In genomic region chr2:118372561-118372900, GRCm38 (mm10) we compare ENCODE assay signal across 8 mouse cellular contexts. TPM values are rescaled to one million over a fixed set of nuclear protein-coding genes. Genes with fewer than 3 reads are reported as not detected.
A peak's percentile ranks its signal among the peaks of the same experiment; 100 is the strongest.
DNase-seq lines count a peak whose midpoint lies in the region; ATAC-seq and TF ChIP-seq lines count a peak whose summit lies in the region.

No protein-coding gene starts in this region.

- H3K4me3 ChIP-seq in thymus, adult 2 months (ENCODE audit: control insufficient read depth, insufficient read depth, low read length), result peak overlapping the region; percentile 32
- peak overlapping the region; percentile 54 for H3K4me3 ChIP-seq in liver, embryonic 12.5 days

- 17% methylated on average over 11 of the region's 11 CpGs for WGBS in thymus, adult 2 months
- WGBS in liver, embryonic 12.5 days (ENCODE audit: insufficient replicate concordance), result 13% methylated on average over 11 of the region's 11 CpGs

- H3K9ac ChIP-seq in liver, embryonic 12.5 days, result 0 out of 2 replicates have a peak overlapping the region, but pooled peaks have one; percentile 50

- peak overlapping the region; percentile 74 for H3K4me2 ChIP-seq in liver, embryonic 12.5 days

- ATAC-seq in liver, embryonic 12.5 days, result no peak
- ATAC-seq in inflammation-experienced regulatory T-cells, adult 6 months, result no peak

- DNase-seq in embryo, embryonic 10.5 days (ENCODE audit: low spot score), result peak; percentile 44
- no peak for DNase-seq in embryo, embryonic 9.5 days (ENCODE audit: extremely low spot score)
- no peak for DNase-seq in thymus, adult 2 months
- no peak for DNase-seq in thymus, postnatal 0 days (ENCODE audit: low spot score)
- no peak for DNase-seq in gastrocnemius, postnatal 10 days
- no peak for DNase-seq in lung, postnatal 4 days

- H3K27me3 ChIP-seq in thymus, adult 2 months (ENCODE audit: control insufficient read depth, insufficient read depth, low read length), result peaks cover 13% of the 10 kb centered on the region
- H3K27me3 ChIP-seq in liver, embryonic 12.5 days (replicated peaks), result peaks cover 60% of the 10 kb centered on the region

- peaks cover 17% of the 10 kb centered on the region for H3K4me1 ChIP-seq in thymus, adult 2 months (replicated peaks; ENCODE audit: control insufficient read depth, insufficient read depth, low read length)
- peaks cover 18% of the 10 kb centered on the region for H3K4me1 ChIP-seq in liver, embryonic 12.5 days

- TF ChIP-seq CTCF in thymus, adult 2 months (IDR thresholded peaks at IDR 0.05; ENCODE audit: borderline replicate concordance, control insufficient read depth, extremely low read depth, insufficient read depth, low read length, poor library complexity), result no peak

- H3K36me3 ChIP-seq in thymus, adult 2 months (ENCODE audit: control insufficient read depth, insufficient read depth, low read length), result no peaks in the 10 kb centered on the region
- no peaks in the 10 kb centered on the region for H3K36me3 ChIP-seq in liver, embryonic 12.5 days

- no peak overlapping the region for H3K27ac ChIP-seq in thymus, adult 2 months (ENCODE audit: control insufficient read depth, insufficient read depth, low read length)
- H3K27ac ChIP-seq in liver, embryonic 12.5 days, result no peak overlapping the region

- no peaks in the 10 kb centered on the region for H3K9me3 ChIP-seq in liver, embryonic 12.5 days (replicated peaks)

- no peak for TF ChIP-seq POLR2A in thymus, adult 2 months (IDR thresholded peaks at IDR 0.05; ENCODE audit: control insufficient read depth, extremely low read depth, insufficient read depth, low read length, poor library complexity)

RNA-seq across cellular contexts. Expression of gene Gpr176, which starts 0.7 kb away (rescaled TPM):
- 0.30 and 0.55 TPM in 2 replicates for polyA plus RNA-seq in thymus, adult 2 months (2012; rRNA removed)
- polyA plus RNA-seq in thymus, postnatal 0 days (2015; fragmentation: Nextera tagmentation; extraction: Ambion mirVana), result 0.09 and 0.30 TPM in 2 replicates
- polyA plus RNA-seq in liver, embryonic 12.5 days (2016; fragmentation: Nextera tagmentation; extraction: Ambion mirVana), result 0.66 and 0.81 TPM in 2 replicates
- under 1 TPM in 1 of 3 experiments, not detected in 2; 0.11 TPM for polyA plus RNA-seq in inflammation-experienced regulatory T-cells, adult 6 months (2017; shearing (Covaris generic))
- under 1 TPM; 0.31 to 0.38 TPM for total RNA-seq in gastrocnemius, postnatal 10 days (2021)

RNA-seq across cellular contexts. Expression of gene Eif2ak4, which starts 15.9 kb away (rescaled TPM):
- 8.8 and 9.0 TPM in 2 replicates for polyA plus RNA-seq in thymus, adult 2 months (2012; rRNA removed)
- polyA plus RNA-seq in thymus, postnatal 0 days (2015; fragmentation: Nextera tagmentation; extraction: Ambion mirVana), result 3.7 and 4.1 TPM in 2 replicates
- 7.6 and 8.5 TPM in 2 replicates for polyA plus RNA-seq in liver, embryonic 12.5 days (2016; fragmentation: Nextera tagmentation; extraction: Ambion mirVana)
- 1 to 10 TPM; 2.9 to 4.8 (median 3.6) TPM for polyA plus RNA-seq in inflammation-experienced regulatory T-cells, adult 6 months (2017; shearing (Covaris generic))
- total RNA-seq in gastrocnemius, postnatal 10 days (2021), result 1 to 10 TPM; 5.4 to 8.1 TPM
